Mouse (Mus musculus): ENCODE data around the gene Frem2.

The Frem2 gene

DNA sequence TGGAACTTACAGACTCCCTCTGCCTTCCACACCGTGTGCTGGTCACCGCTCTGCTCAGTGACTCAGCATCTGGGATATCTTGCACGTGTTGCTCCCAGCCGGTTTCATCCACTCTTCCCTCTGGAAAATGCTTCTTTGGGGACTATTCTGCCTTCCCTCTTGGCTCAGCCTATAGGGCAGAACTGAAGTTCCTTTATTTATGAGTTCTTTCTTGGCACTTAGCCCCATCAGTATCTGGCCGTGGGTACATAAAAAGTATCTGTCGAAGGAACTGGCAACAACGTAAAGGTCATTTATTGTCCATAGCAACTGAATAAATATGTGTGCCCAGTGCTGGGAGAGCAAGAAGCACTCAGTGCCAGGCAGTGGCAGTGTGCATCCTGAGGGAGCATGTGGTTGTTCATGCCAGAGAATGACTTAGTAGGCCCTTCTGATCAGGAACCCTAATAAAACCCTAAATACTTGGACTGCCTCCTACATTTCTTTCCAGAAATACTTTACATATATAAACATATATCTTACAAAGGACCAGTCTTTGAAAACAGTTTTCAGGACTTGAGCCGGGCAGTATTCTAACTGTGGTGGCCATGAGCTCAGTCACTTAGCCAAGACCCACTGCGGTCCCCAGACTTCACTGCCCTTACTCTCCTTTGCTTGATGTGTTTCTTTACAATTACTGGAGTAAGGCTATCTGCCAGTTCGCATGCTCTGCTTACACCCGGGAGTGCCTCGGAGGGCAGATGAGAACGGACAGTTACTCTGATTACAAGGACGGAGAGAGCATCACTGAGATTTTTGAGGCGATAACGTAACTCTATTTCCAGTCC lies 99.6 kb downstream of the Frem2 start:
- no peak for DNase-seq (ENCODE audit: low spot score in 2 of 2)

DNA sequence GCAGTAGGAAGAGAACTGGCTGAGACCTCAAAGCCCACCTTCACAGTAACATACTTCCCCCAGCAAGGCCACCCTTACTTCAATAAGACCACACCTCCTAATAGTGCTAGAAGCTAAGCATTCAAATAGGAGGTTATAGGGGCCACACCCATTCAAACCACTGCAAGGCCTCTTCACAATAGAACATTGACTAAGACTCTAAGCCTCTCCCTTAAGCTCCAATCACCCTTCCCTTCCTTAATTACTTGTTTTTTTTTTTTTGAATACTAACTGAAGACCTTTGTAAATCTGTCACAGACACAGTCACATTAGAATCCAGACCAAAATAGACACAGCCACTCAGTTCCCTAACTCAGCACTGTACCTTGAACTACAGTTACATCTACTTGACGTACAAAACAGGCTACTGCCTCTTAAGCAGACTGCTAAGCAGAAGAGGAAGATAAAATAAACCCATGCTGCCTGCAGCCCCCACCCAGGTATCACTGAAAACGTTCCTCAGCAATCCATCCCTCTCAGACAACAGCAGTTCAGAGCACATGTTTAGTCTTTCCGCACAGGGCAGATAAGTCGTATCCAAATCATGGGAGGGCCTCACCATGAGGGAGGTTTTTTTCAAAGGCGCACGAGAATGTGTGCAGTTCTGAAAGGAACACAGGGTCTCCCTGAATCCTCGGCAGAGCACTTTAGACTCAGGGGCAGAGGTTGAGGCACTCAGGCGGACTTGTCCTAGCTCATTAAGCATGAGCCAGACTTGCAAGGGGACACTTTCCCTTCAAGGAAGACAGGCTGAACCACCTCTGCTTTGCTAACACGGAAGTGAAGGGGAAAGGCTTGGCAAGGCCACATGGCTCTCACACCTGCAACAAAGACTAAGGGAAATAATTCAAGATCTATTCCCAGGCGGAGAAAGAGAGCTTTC lies 101.9 kb downstream of the Frem2 start:
- no peak for DNase-seq (ENCODE audit: low spot score in 2 of 2)

DNA sequence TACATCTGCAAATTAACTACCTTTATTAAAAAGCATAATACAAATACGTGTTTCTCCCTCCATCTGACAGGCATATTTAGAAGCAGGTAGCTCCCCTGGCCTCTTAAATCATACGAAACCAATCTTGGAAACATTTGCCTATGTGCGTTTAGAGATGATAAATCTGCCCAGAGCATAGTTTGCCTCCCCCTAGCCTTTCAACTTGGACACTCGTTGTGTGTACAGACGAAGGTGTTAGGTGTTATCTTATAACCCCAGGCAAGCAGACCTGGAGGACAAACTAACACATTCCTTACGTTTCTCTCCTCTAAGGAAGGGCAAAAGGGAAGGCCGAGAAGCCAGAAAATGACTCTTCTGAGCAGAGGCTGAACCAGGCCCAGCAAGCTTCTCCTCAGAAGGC lies 104.5 kb downstream of the Frem2 start:
- DNase-seq (ENCODE audit: low spot score in 2 of 2), result no peak

DNA sequence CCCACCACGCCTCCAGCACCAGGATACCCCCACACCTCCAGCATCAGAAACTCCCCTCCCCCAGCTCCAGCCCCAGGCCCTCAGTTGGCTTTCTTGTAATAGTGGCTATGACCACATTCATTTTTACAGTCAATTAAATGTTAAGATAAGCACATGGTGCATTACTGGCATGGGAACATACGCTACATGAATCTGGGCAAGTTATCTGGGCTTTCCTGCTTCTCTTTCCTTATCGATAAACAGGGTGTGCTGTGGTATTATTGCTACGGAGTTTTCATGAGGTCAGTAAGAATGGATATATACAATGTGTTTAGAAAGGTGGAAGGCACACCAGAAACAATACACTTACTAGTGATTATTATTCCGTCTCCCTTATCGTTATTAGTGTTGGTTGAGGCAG lies 125.1 kb downstream of the Frem2 start:
- no peak for DNase-seq (ENCODE audit: low spot score in 2 of 2)

DNA sequence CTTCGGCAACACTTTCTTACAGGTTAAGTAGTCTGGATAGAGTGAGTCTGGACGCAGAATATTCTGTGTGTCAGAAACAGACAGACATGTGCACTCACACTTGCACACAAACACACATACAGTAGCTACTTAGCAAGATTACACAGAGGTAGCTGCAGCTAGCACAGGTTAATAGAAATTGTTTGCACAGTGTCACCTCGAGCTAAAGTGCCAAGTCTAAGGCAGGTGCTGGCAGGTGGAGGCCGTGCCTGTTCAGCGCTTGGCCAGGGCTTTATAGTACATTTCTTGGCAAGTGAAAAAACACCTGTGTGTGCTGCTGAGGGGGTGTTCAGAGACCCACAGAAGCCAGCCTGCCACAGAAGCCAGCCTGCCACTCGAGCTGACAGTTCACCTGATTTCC lies 126.8 kb downstream of the Frem2 start:
- DNase-seq (ENCODE audit: low spot score in 2 of 2), result no peak

DNA sequence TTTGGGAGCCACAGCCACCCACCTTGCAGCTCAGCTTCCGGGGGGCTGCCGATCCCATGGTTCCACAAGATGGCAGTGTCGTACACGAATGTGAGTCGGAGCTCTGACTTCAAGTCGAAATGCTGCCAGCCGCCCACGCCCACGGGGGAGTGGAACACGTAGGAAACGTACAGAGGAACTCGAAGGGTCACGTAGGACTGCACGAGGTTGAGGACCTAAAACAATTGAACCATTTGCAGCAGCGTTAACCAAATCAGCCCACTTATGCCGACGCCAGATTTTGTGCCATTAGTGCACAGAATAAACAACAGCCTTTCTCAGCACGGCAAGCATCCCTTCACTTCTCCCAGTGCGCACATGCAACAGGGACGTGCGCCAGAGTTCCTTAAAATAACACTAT lies 131.4 kb downstream of the Frem2 start:
- DNase-seq (ENCODE audit: low spot score in 2 of 2), result peak; percentile 76 to 89

DNA sequence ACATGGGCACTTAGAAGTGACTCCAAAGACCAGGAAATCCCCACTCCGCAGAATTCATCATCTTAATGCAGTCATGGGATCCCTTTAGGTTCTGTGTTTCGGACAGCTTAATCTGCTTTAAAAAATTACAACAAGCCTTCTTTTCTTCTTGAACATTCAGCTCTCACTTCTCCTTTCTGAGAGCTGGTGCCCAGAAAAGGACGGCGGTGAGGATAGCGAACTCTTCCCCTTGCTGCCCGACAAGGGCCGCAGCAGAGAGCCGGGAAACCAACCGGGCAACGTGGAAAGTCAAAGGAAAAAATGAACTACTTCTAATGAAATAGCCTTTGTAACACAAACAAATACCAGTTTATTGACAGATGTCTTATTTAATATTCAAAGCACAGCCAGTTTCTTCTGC lies 134.4 kb downstream of the Frem2 start:
- no peak for DNase-seq (ENCODE audit: low spot score in 2 of 2)

DNA sequence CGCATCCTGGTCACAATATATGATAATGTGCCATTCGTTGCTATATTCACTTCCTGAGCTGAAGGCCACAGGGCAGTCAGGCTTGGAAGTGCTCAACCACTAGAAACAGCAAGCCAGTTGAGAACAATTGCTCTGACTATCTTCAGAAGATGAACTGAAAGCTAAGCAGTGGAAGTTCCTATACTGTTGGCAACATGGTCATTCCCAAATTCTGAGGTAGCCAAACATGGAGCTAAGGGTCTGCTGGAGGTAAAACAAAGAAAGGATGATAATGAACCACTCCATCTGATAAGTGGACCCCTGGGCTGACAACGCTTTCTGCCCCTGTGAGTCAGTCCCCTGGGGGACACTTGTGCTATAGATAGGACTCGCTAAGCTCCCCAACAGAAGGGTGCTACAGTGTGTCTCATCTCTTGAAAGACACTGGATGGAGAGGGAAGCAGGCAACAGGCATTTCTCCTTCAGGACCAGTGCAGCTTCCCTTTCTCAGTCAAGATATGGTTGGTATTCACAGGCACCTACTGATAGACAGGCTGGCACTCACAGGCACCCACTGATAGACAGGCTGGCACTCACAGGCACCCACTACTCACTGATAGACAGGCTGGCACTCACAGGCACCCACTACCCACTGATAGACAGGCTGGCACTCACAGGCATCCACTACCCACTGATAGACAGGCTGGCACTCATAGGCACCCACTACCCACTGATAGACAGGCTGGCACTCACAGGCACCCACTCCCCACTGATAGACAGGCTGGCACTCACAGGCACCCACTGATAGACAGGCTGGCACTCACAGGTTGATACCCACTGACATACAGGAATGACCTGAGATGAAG lies 142.7 kb downstream of the Frem2 start:
- DNase-seq (ENCODE audit: low spot score in 2 of 2), result no peak

DNA sequence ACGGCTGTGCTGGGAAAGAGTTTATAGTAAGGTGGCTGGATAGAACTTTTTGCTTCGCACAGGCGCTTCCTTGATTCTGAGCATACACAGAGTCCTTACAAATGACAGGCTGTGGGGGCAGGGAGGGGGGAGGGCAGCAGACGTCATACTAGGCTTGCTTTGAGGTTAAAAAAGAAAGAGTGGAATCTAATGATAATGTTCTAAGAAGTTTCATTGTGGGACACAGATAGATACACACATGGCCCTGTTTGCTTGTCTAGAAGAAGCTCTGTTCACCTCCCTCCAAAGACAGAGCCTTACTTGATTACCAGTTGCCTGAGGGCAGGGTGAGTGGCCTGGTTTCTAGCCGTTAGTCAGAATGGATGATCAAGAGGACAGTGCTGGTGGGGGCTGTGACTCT lies 144.1 kb downstream of the Frem2 start:
- DNase-seq (ENCODE audit: low spot score in 2 of 2), result no peak

DNA sequence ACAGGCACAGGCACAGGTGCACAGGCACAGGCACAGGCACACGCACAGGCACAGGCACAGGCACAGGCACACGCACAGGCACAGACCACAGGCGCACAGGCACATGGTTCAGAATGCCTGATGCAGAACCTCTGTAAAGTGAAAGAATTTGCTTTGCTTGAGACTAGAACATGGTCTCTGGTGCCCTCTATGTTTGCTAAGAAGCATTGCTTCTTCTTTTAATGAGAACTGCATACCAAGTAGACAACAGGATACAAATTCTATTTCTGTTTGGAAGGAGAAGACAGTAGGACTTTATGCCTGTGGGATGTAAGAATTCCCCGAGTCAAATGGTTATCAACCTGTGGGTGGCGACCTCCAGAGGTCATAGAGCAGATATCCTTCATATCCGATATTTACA lies 154.7 kb downstream of the Frem2 start:
- no peak for DNase-seq (ENCODE audit: low spot score in 2 of 2)

DNA sequence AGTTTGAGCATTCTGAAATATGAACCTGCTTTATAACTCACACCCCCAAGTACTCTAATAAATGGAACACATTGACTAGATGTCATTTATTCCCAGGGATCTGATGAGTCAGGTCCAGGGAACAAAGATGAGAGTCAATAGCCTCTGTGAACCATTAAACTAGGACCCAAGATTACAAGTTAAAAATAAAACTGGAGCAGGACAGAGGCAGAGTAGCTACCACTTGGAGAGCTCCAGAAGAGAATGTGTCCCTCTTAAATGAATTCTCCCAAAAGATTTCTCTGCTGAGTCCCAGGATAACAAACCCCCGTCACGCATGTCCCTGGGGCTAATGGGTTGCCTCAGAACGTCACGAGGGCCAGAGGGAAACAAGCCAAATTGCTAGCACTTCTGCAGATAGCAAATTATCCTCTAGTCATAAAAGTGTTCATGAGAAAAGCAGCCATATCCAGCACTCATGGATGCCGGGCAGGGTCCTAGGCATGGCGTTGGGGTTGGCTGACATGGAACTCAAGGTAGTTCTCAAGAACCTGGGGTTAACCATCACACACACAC lies 158.7 kb downstream of the Frem2 start:
- no peak for DNase-seq (ENCODE audit: low spot score in 2 of 2)

DNA sequence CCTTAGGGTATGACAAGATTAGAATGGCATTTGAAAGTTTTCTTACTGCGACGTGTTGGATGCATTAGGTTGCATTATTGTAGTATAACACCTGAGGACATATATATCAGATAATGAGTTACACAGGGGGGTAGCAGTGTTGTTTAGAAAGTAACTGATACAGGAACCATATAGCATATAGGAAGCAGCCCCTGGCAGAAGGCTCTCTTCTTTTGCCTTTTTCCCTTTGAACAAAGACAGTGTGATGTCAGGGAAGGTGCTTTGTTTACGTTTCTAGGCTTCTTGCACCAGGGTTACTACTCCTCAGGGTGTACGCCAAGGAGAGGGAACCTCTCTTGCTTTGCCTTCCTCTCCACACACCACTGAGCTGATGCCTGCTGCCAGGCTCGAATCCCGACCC lies 168.8 kb downstream of the Frem2 start, which contains the start of gene Stoml3:
Stoml3 (plus strand) TSS at position 301 of the 400 bp plus-strand sequence.
- DNase-seq (ENCODE audit: low spot score in 2 of 2), result no peak

DNA sequence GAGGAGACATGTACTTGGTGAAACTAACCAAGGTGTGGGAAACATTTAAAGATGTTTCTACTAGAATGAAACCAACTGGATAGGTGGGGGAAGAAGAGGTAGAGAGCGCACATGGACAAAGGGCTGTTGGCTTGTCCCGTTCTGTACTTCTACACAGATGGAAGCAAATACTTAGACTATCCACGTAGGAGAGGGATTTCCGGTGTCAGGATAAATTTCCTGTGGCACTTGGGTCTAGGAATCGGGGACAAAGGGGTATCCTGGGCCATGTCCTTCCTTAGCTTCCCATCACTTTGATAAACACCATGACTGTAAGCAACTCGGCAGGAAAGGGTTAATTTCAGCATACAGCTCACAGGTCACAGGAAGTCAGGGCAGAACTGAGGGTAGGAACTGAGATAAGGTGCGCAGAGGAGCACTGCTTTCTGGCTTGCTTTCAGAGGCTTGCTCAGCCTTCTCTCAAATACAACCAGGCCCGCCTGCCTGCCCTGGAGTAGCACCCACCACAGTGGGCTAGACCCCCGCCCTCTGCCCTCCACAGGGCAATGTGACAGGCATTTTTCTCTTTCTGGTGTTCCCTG lies 170.1 kb downstream of the Frem2 start:
- DNase-seq (ENCODE audit: low spot score in 2 of 2), result no peak

DNA sequence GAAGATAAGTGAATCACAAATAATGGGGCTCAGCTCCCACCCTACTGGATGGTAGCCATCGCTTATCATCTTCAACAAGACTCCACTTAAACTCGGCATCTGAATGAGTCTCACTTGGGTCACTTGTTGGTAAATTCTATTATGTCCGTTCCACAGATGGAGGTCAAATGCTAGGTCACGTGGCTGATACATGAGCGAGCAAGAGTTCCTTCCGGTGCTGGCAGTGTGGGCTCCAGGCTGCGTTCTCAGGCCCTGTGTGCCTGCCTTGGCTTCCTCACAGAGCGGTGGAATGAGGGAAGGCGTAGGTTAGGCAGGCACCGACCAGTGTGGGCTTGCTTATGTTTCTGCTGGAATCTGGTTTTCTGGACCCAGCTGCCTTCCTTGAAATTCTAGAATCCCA lies 170.6 kb downstream of the Frem2 start:
- DNase-seq (ENCODE audit: low spot score in 2 of 2), result no peak

DNA sequence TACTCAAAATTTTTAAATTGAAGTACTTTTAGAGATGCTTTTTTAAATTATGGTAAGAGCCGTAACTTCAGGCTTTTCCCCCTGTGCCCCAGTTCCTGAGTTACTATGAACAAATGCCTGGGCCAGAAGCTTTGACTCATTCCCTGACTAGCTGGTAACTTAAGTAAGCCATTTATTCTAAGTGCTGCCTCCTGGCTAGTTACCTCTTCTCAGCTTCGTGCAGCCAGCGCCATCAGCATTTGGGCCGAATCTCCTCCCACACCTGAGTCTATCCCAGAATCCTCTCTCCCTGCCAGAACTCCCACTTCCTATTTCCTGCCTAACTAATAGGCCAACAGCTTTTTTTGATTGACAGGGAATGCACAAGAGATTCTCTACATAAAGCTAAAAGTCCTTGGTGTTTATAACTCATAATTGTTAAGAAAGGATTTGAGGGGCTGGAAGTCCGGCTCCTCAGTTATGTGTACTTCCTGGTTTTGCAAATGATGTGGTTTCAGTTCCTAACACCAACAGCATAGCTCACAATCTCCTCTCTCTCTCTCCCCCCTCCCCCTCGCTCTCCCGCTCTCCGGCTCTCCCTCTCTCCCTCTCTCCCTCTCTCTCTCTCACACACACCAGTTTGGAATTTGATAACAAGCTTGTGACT lies 173.6 kb downstream of the Frem2 start:
- no peak for DNase-seq (ENCODE audit: low spot score in 2 of 2)

DNA sequence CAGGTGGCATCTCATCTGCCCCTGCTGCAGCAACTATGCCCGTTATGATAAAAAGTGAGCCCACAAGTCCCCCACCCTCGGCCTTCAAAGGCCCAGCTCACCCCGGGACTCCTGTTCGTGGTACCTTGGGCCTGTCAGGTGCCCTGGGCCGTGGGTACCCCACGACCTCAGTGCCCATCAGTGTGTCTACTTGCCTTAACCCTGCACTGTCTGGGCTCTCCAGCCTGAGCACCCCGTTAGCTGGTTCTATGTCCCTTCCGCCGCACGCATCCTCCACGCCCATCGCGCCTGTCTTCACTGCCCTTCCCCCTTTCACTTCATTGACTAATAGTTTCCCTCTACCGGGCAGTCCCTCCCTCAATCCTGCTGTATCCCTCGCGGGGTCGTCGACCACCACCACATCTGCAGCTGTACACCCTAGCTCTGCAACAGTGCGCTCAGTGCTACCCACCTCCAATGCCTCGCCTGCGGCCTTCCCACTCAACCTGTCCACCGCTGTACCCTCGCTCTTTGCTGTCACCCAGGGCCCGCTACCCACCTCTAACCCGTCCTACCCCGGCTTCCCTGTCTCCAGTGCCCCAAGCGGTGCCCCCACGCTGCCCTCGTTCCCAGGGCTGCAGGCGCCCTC lies 178.6 kb downstream of the Frem2 start:
- no peak for DNase-seq (ENCODE audit: low spot score in 2 of 2)

DNA sequence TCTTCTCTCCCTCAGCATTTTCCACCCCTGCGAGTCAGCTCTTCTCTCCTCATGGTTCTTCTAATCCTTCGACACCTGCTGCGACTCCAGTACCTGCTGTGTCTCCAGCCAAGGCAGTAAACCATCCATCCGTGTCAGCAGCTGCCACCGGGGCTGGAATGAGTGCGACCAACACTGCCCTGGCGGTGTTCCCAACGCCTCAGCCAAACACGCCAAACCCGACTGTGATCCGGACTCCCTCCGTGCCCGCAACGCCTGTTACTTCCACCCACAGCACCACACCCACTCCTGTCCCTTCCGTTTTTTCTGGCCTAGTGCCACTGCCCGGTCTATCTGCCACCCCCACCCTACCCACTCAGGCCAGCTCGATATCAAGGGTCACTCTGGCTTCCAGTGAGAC lies 179.7 kb downstream of the Frem2 start:
- peak in 1 of 2 experiments; percentile 55 for DNase-seq (ENCODE audit: low spot score in 2 of 2)

DNA sequence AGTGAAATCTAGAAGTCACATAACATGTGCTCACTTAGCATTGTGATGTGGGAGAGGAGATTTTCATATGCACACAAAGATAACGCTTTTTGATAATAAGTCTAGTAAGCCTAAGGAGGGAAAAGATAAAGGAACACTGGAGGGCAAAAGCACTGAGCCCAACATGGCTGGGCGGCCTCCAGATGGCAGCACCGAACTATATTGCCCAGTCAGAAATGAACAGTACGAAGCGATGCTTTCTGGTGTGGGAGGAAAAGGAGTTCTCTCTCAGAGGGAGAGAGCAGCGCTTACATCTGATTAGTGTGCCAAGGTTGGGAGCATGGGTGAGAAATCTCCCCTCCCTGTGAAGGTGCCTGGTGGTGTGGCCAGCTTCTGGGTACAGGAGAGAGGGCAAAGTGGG lies 181.3 kb downstream of the Frem2 start:
- DNase-seq (ENCODE audit: low spot score in 2 of 2), result peak in 1 of 2 experiments; percentile 61

DNA sequence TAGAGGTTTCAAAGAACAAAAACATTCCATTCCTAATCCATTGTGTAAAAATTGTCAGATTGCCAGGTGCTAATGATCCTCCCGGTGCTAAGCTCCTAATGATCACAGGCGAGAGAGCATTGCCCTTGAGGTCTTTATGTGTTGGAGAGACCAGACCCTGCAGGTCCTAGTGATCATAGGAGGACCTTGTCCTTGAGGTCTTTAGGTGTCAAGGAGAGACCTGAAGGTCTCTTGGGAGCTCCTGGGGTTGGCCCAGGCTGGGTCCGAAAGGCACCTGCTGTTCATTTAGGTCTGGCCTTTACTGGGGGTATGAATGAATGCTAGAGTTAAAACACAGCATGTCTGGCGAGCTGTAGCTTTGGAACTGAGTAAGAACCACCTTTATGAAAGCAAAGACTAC lies 183.0 kb downstream of the Frem2 start:
- DNase-seq (ENCODE audit: low spot score in 2 of 2), result no peak

DNA sequence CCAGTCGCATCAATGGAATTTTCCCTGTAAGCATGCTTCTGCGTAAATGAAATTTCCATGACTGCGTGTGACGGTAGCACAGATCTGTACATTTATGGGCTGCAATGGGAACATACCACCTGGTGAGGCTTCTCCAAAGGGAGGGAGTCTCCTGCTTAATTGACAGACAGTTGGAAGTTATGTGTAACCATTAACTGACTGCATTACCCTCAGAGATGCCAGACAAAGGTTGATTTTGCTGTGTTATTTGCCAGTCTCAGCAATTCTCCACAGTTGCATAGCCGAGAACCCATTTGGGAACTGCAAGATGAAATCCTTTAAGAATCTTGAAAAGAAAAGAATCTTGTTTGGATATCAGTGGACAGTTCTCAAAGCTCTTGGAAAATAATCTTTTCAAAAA lies 185.1 kb downstream of the Frem2 start:
- no peak for DNase-seq (ENCODE audit: low spot score in 2 of 2)
